In the genomic region with DNA sequence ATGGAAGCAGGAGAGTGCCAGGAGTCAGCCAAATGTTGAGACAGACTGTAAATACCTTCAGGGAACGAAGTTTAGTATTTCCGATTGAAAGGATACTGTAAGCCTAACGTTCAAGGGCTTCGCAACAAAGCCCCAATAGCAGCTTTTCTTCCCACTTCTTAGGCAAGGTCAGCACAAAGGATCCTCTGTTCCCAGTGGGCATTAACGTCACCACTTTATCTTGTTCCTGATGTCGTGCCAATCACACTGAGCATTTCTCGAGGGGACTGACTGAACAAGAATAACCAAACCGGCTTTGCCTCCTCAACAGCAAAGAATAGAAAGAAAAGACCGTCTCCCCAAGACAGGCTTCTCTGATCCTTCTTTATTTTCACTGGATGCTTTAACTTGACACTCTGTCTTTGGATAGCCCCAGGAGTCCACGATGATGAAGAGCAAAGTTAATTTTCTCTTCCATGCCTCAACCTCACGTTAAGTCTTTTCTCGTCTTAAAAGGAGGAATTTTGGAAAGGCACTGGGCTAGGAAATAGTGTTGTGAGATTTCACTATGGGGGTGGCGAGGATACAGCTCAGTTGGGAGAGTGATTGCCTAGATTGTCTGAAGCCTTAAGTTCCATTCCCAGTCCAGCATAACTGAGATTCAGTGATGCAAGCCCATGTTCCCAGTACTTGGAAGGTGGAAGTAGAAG, we compare ENCODE assay signal across 11 mouse cellular contexts. TPM values are rescaled to one million over a fixed set of nuclear protein-coding genes. Genes with fewer than 3 reads are reported as not detected.
DNase-seq lines count a peak whose midpoint lies in the region; ATAC-seq and TF ChIP-seq lines count a peak whose summit lies in the region.
"Had no signal": no experiment of that assay in that cellular context is flagged by ENCODE, and none has a peak within 500 bp of the region (broad histone marks: within the 10 kb centered on the region; RNA-seq: fewer than 3 reads in every experiment).

No protein-coding gene starts in this region.

- 0 out of 2 replicates have a peak, but pooled peaks cover 4% of the 10 kb centered on the region for H3K9me3 ChIP-seq in midbrain, embryonic 12.5 days

- H3K4me1 ChIP-seq in midbrain, embryonic 12.5 days, result peaks cover 17% of the 10 kb centered on the region; the same call in 1 of the 2 replicates

- peak; percentile 90 for DNase-seq in heart, adult 11 months
- no peak for DNase-seq in heart, postnatal 36 days
- peak; percentile 95 for DNase-seq in brain, embryonic 14.5 days (ENCODE audit: low read depth)
- peak; percentile 80 for DNase-seq in gonadal fat pad, adult 2 months (ENCODE audit: low read depth)
- no peak for DNase-seq in layer of hippocampus, adult 8-10 months (ENCODE audit: low spot score in 2 of 2)
- no peak for DNase-seq in left cerebral cortex, postnatal 10 days (ENCODE audit: extremely low spot score in 1 of 2, low spot score in 2 of 2)
- DNase-seq in frontal cortex, postnatal 25 days (ENCODE audit: low spot score in 2 of 2), result no peak
- DNase-seq: kidney, postnatal 14 days; left cerebral cortex, postnatal 4 days had no signal

- no peaks in the 10 kb centered on the region for H3K36me3 ChIP-seq in midbrain, embryonic 12.5 days

- no peak overlapping the region for H3K4me3 ChIP-seq in midbrain, embryonic 12.5 days

- WGBS in midbrain, embryonic 12.5 days, result 16% methylated on average over 13 of the region's 13 CpGs

- 0 out of 2 replicates have a peak, but pooled peaks cover 5% of the 10 kb centered on the region for H3K27me3 ChIP-seq in midbrain, embryonic 12.5 days
- H3K27me3 ChIP-seq: Patski had no signal

- no peak for TF ChIP-seq POLR2A in brain, embryonic 14.5 days (IDR thresholded peaks at IDR 0.05; ENCODE audit: borderline replicate concordance, extremely low read depth, insufficient read depth, insufficient read length, poor library complexity, severe bottlenecking)

- H3K4me2 ChIP-seq in midbrain, embryonic 12.5 days (replicated peaks), result no peak overlapping the region

- peak overlapping the region; percentile 52; the same call in 1 of the 2 replicates for H3K27ac ChIP-seq in midbrain, embryonic 12.5 days (replicated peaks)

- no peak for TF ChIP-seq CTCF in brain, embryonic 14.5 days (IDR thresholded peaks at IDR 0.05; ENCODE audit: borderline replicate concordance, extremely low read depth, insufficient read depth, insufficient read length)

- intact Hi-C loops in heart, postnatal 36 days (cut with DNase I), result no loop called here
- intact Hi-C loops in left cerebral cortex, postnatal 10 days (cut with DNase I), result no loop called here

- no peak overlapping the region for H3K9ac ChIP-seq in midbrain, embryonic 12.5 days (replicated peaks)

- peak; percentile 80 for ATAC-seq in midbrain, embryonic 12.5 days (ENCODE audit: low FRiP score, low read depth)
- ATAC-seq: Patski had no signal

RNA-seq across cellular contexts. Expression of gene Cxcr4, which starts 57.5 kb away (rescaled TPM):
- total RNA-seq in heart, postnatal 36 days (2021), result 10 to 100 TPM in 1 of 2 experiments, 1 to 10 TPM in 1; 7.0 to 12.2 TPM
- polyA plus RNA-seq in brain, embryonic 14.5 days (2012; rRNA removed), result 96.9 and 115 TPM in 2 replicates
- 17.8 and 28.7 TPM in 2 replicates for polyA plus RNA-seq in gonadal fat pad, adult 2 months (2012; rRNA removed)
- polyA plus RNA-seq in midbrain, embryonic 12.5 days (2016; fragmentation: Nextera tagmentation; extraction: Ambion mirVana), result 18.9 and 19.4 TPM in 2 replicates
- 1 to 10 TPM; 2.8 to 6.0 (median 5.6) TPM for total RNA-seq in layer of hippocampus, adult 8-10 months (2022)
- 1 to 10 TPM; 7.2 to 10.0 TPM for total RNA-seq in left cerebral cortex, postnatal 10 days (2021)

Comparison
In these comparisons a context has a peak if more than half of its experiments do, and no peak if none do; other contexts are left out.
1. DNase-seq: peak in heart, adult 11 months (single experiment), brain, embryonic 14.5 days (single experiment) and gonadal fat pad, adult 2 months (single experiment); none in heart, postnatal 36 days (0 of 2), layer of hippocampus, adult 8-10 months (0 of 2), left cerebral cortex, postnatal 10 days (0 of 2) and frontal cortex, postnatal 25 days (0 of 2).